Mouse (Mus musculus) hindbrain, embryonic 15.5 days (tissue): ENCODE measurements around the gene Ptprd. TPM values are rescaled to one million over a fixed set of nuclear protein-coding genes. Genes with fewer than 3 reads are reported as not detected.

Experiments
- ATAC-seq: fragments of 200-750 bp; cut with Nextera tagmentation; 2 replicates; pipeline ENCODE4 v1.8.0; 2017; ENCODE audit warnings: low read depth, moderate number of reproducible peaks, moderate TSS enrichment; ENCODE audit not compliant: low FRiP score
- H3K27ac ChIP-seq: fragments of 300-500 bp; sonication (generic); replicated peaks from 2 replicates; pipeline ENCODE4 v1.5.1; 2015; ENCODE audit warnings: mild to moderate bottlenecking, inconsistent platforms
- H3K27me3 ChIP-seq: fragments of 300-500 bp; sonication (generic); 2 replicates; pipeline ENCODE4 v1.6.1; 2015; ENCODE audit warnings: control low read depth, inconsistent platforms
- H3K36me3 ChIP-seq: fragments of 300-500 bp; sonication (generic); 2 replicates; pipeline ENCODE4 v1.6.1; 2015; ENCODE audit warnings: control low read depth, inconsistent platforms
- H3K4me1 ChIP-seq: fragments of 300-500 bp; sonication (generic); replicated peaks from 2 replicates; pipeline ENCODE4 v1.6.1; 2015; ENCODE audit warnings: control low read depth, inconsistent platforms
- H3K4me2 ChIP-seq: fragments of 300-500 bp; sonication (generic); 2 replicates; pipeline ENCODE4 v1.6.1; 2015; ENCODE audit warnings: moderate library complexity, mild to moderate bottlenecking, inconsistent platforms
- H3K4me3 ChIP-seq: fragments of 300-500 bp; sonication (generic); 2 replicates; pipeline ENCODE4 v1.5.1; 2015; ENCODE audit warnings: mild to moderate bottlenecking, inconsistent platforms
- H3K9ac ChIP-seq: fragments of 300-500 bp; sonication (generic); 2 replicates; pipeline ENCODE4 v1.6.1; 2015; ENCODE audit warnings: inconsistent platforms
- H3K9me3 ChIP-seq: fragments of 300-500 bp; sonication (generic); 2 replicates; pipeline ENCODE4 v1.6.1; 2016; ENCODE audit warnings: control low read depth, inconsistent platforms
- WGBS: fragments of 180-500 bp; shearing (Covaris S2); methylation state at CpG from one replicate; pipeline ENCODE4 v1.1.7; 2015; 5-methylcytosine and 5-hydroxymethylcytosine counted together
- polyA plus RNA-seq: library from polyadenylated mRNA; unstranded; fragments of >200 nt; fragmentation: Nextera tagmentation; extraction: Ambion mirVana; gene quantifications from 2 replicates; pipeline ENCODE4 v1.2.1, GENCODE M21; 2015

Ptprd gene
- polyA plus RNA-seq, 1 experiment from 2014 or later, result 78.2 TPM

GRCm38 (mm10) chr4:76948251-76948650 is 1263.5 kb downstream of the Ptprd start:
- H3K27me3 ChIP-seq, result no peaks in the 10 kb centered on the region
- no peaks in the 10 kb centered on the region for H3K9me3 ChIP-seq
- 51% methylated on average over 3 of the region's 3 CpGs for WGBS
- no peak for ATAC-seq
- H3K4me3 ChIP-seq, result no peak overlapping the region
- H3K27ac ChIP-seq, result no peak overlapping the region
- H3K4me2 ChIP-seq, result no peak overlapping the region
- H3K36me3 ChIP-seq, result no peaks in the 10 kb centered on the region
- no peaks in the 10 kb centered on the region for H3K4me1 ChIP-seq
- no peak overlapping the region for H3K9ac ChIP-seq

GRCm38 (mm10) chr4:76941382-76942360 is 1270.1 kb downstream of the Ptprd start:
- Histone ChIP-seq H3K4me1 (no peaks in the 10 kb centered on the region), H3K36me3 (no peaks in the 10 kb centered on the region), H3K9ac (no peak overlapping the region), H3K4me2 (no peak overlapping the region), H3K27me3 (no peaks in the 10 kb centered on the region), H3K27ac (no peak overlapping the region), H3K9me3 (no peaks in the 10 kb centered on the region), H3K4me3 (no peak overlapping the region)
- 84% methylated on average over 6 of the region's 6 CpGs for whole genome bisulfite sequencing
- ATAC-seq, result no peak

DNA sequence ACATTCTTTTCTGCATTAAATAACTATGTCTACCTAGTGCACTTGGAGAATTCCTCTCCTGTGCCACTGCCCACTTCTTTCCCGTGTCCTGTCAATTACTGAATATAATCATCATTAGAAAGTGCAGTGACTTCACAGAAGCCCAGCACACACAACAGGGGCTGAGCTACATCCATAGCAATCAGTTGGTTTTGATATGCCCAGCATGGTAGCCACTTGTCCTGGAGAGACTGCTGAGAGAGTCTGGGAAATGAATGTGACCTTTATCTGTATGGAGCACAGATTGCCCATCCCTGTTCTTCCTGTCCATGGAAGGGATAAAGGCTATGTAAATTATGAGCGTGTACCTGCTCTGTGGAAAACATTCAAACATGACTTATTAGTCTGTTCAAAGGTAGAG is 1280.2 kb downstream of the Ptprd start:
- Histone ChIP-seq H3K36me3 (no peaks in the 10 kb centered on the region), H3K4me3 (no peak overlapping the region), H3K27me3 (no peaks in the 10 kb centered on the region), H3K27ac (no peak overlapping the region), H3K4me2 (no peak overlapping the region), H3K4me1 (no peaks in the 10 kb centered on the region), H3K9me3 (no peaks in the 10 kb centered on the region), H3K9ac (no peak overlapping the region)
- ATAC-seq, result no peak
- WGBS, result 58% methylated on average over 2 of the region's 2 CpGs

GRCm38 (mm10) chr4:76913532-76914150 is 1298.1 kb downstream of the Ptprd start:
- Histone ChIP-seq H3K27ac (no peak overlapping the region), H3K4me1 (no peaks in the 10 kb centered on the region), H3K9me3 (no peaks in the 10 kb centered on the region), H3K9ac (no peak overlapping the region), H3K27me3 (no peaks in the 10 kb centered on the region), H3K4me3 (no peak overlapping the region), H3K4me2 (no peak overlapping the region), H3K36me3 (no peaks in the 10 kb centered on the region)
- WGBS, result 74% methylated on average over 5 of the region's 5 CpGs
- ATAC-seq, result no peak

- Histone ChIP-seq H3K4me3 (no peak overlapping the region), H3K4me2 (no peak overlapping the region), H3K27me3 (no peaks in the 10 kb centered on the region), H3K9me3 (no peaks in the 10 kb centered on the region), H3K9ac (no peak overlapping the region), H3K36me3 (no peaks in the 10 kb centered on the region), H3K4me1 (no peaks in the 10 kb centered on the region), H3K27ac (no peak overlapping the region)
- WGBS, result 25% methylated on average over 1 of the region's 1 CpGs
- no peak for ATAC-seq
Observed at GRCm38 (mm10) chr4:76901692-76902091, 1310.1 kb downstream of the Ptprd start.

- no peaks in the 10 kb centered on the region for H3K36me3 ChIP-seq
- no peak overlapping the region for H3K9ac ChIP-seq
- no peaks in the 10 kb centered on the region for H3K9me3 ChIP-seq
- ATAC-seq, result no peak
- no peaks in the 10 kb centered on the region for H3K4me1 ChIP-seq
- H3K27me3 ChIP-seq, result no peaks in the 10 kb centered on the region
- no peak overlapping the region for H3K4me2 ChIP-seq
- no peak overlapping the region for H3K4me3 ChIP-seq
- 97% methylated on average over 1 of the region's 1 CpGs for WGBS
- H3K27ac ChIP-seq, result no peak overlapping the region
Observed at GRCm38 (mm10) chr4:76889669-76890068, 1322.1 kb downstream of the Ptprd start.

DNA sequence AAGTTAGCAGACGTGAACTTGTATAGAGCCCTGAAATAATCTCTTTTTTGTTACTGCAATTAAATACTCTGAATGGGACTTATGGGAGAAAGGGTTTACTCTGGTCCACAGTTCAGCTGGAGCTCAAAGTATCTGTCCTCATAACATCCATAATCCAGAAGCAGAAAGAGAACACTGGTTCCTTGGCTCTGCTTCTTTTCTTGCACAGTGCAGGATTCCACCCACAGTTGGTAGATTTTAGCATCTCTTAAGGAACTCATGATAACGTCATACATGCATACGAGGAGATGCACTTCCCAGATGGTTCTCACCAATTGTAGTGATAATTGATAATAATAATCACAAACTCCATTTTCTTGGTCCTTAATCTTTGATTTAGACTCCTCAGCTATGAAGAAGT is 1330.2 kb downstream of the Ptprd start:
- Histone ChIP-seq H3K36me3 (no peaks in the 10 kb centered on the region), H3K4me2 (no peak overlapping the region), H3K4me1 (no peaks in the 10 kb centered on the region), H3K4me3 (no peak overlapping the region), H3K9ac (no peak overlapping the region), H3K9me3 (no peaks in the 10 kb centered on the region), H3K27me3 (no peaks in the 10 kb centered on the region), H3K27ac (no peak overlapping the region)
- 56% methylated on average over 3 of the region's 3 CpGs for whole genome bisulfite sequencing
- no peak for ATAC-seq

GRCm38 (mm10) chr4:76870971-76871370 is 1340.8 kb downstream of the Ptprd start:
- Histone ChIP-seq H3K4me1 (no peaks in the 10 kb centered on the region), H3K27ac (no peak overlapping the region), H3K36me3 (no peaks in the 10 kb centered on the region), H3K27me3 (no peaks in the 10 kb centered on the region), H3K4me2 (no peak overlapping the region), H3K4me3 (no peak overlapping the region), H3K9ac (no peak overlapping the region), H3K9me3 (no peaks in the 10 kb centered on the region)
- WGBS, result 82% methylated on average over 1 of the region's 1 CpGs
- no peak for ATAC-seq

DNA sequence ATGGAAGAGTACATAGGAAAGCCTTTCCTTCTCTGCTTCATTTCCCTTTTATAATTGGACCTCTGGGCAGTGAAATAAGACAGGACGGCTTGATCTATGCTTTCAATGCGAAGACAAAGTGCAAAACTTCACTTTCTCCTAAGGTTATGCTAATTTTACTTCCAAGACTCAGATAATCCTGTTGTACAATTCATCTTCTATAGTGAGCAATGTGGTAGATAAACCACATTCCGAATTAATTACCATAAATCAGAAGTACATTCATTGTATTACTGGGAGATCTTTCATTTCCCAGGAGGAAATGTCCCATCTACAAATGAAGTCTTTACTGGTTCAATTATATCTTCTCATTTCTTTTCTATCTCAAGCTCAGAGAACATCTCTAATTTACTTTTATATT is 1346.2 kb downstream of the Ptprd start:
- Histone ChIP-seq H3K4me2 (no peak overlapping the region), H3K36me3 (no peaks in the 10 kb centered on the region), H3K27me3 (no peaks in the 10 kb centered on the region), H3K9me3 (no peaks in the 10 kb centered on the region), H3K4me3 (no peak overlapping the region), H3K9ac (no peak overlapping the region), H3K4me1 (no peaks in the 10 kb centered on the region), H3K27ac (no peak overlapping the region)
- ATAC-seq, result no peak
- WGBS, result 53% methylated on average over 3 of the region's 3 CpGs

- no peak overlapping the region for H3K4me2 ChIP-seq
- no peak overlapping the region for H3K9ac ChIP-seq
- 58% methylated on average over 7 of the region's 7 CpGs for WGBS
- H3K4me3 ChIP-seq, result no peak overlapping the region
- no peaks in the 10 kb centered on the region for H3K9me3 ChIP-seq
- H3K4me1 ChIP-seq, result no peaks in the 10 kb centered on the region
- no peak overlapping the region for H3K27ac ChIP-seq
- ATAC-seq, result no peak
- no peaks in the 10 kb centered on the region for H3K36me3 ChIP-seq
- no peaks in the 10 kb centered on the region for H3K27me3 ChIP-seq
Observed at GRCm38 (mm10) chr4:76846265-76846664, 1365.5 kb downstream of the Ptprd start.

DNA sequence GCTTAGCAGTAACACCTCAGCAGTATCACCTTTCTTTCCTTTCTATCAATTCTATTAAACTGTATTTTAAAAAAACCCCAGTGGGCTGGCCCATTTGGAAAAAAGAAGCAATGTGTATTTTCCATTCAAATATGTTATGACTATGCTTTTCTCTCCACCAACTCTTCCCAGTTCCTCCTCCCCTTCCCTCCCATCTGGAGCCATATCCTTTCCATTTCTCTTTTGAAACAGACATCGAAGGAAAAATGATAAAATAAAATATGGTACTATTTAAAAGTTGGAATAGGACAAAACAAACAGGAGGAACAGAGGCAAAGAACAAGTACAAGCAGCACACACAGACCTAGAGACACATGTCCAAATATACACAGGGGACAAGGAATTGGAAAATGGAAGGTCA is 1372.7 kb downstream of the Ptprd start:
- 86% methylated on average over 1 of the region's 1 CpGs for WGBS
- H3K27ac ChIP-seq, result no peak overlapping the region
- no peaks in the 10 kb centered on the region for H3K4me1 ChIP-seq
- H3K9me3 ChIP-seq, result no peaks in the 10 kb centered on the region
- ATAC-seq, result no peak
- no peak overlapping the region for H3K4me3 ChIP-seq
- H3K36me3 ChIP-seq, result no peaks in the 10 kb centered on the region
- H3K4me2 ChIP-seq, result no peak overlapping the region
- no peaks in the 10 kb centered on the region for H3K27me3 ChIP-seq
- no peak overlapping the region for H3K9ac ChIP-seq

GRCm38 (mm10) chr4:76812138-76812537 is 1399.6 kb downstream of the Ptprd start:
- Histone ChIP-seq H3K4me1 (no peaks in the 10 kb centered on the region), H3K9me3 (no peaks in the 10 kb centered on the region), H3K27ac (no peak overlapping the region), H3K4me2 (no peak overlapping the region), H3K27me3 (no peaks in the 10 kb centered on the region), H3K36me3 (no peaks in the 10 kb centered on the region), H3K9ac (no peak overlapping the region), H3K4me3 (no peak overlapping the region)
- WGBS, result 63% methylated on average over 2 of the region's 2 CpGs
- no peak for ATAC-seq
